8 mouse cellular contexts compared by ENCODE assay signal in genomic region chr9:60744171-60744969, GRCm38 (mm10). TPM values are rescaled to one million over a fixed set of nuclear protein-coding genes. Genes with fewer than 3 reads are reported as not detected.
A peak's percentile ranks its signal among the peaks of the same experiment; 100 is the strongest.
DNase-seq lines count a peak whose midpoint lies in the region; ATAC-seq and TF ChIP-seq lines count a peak whose summit lies in the region.

No protein-coding gene starts in this region.

- peak; percentile 78 for ATAC-seq in granulocyte monocyte progenitor cell, adult 5-6 weeks (replicated peaks; ENCODE audit: poor library complexity, severe bottlenecking)
- no peak for ATAC-seq in monocyte, adult 5-6 weeks (replicated peaks; ENCODE audit: insufficient number of reproducible peaks, low FRiP score, low TSS enrichment, poor library complexity, severe bottlenecking)

- H3K36me3 ChIP-seq in spleen, adult 2 months (ENCODE audit: control insufficient read depth, insufficient read depth, low read length) = no peaks in the 10 kb centered on the region

- H3K4me3 ChIP-seq in spleen, adult 2 months (ENCODE audit: extremely low read depth, insufficient read depth, insufficient read length) = no peak overlapping the region

- DNase-seq in spleen, adult 2 months (ENCODE audit: low read depth in 1 of 2, low spot score in 2 of 2) = peak in 1 of 2 experiments; percentile 17
- DNase-seq in spleen, adult 12 weeks (ENCODE audit: low spot score) = no peak
- DNase-seq in adrenal gland, adult (ENCODE audit: inconsistent age in 2 of 2, low spot score in 1 of 2) = peak; percentile 49 to 80
- peak; percentile 66 to 75 for DNase-seq in cerebellum, postnatal 36 days
- DNase-seq in left cerebral cortex, postnatal 10 days (ENCODE audit: extremely low spot score in 1 of 2, low spot score in 2 of 2) = peak; percentile 50 to 54
- peak; percentile 45 for DNase-seq in naive thymus-derived CD4-positive, alpha-beta T cell, adult 2 months (ENCODE audit: low read depth)

- H3K4me1 ChIP-seq in spleen, adult 2 months (ENCODE audit: control insufficient read depth, insufficient read depth, insufficient read length) = no peaks in the 10 kb centered on the region

- H3K27ac ChIP-seq in spleen, adult 2 months (ENCODE audit: insufficient read depth, low read length) = no peak overlapping the region

- TF ChIP-seq CTCF in spleen, adult 2 months (IDR thresholded peaks at IDR 0.05; ENCODE audit: extremely low read depth, insufficient read depth, insufficient read length, insufficient replicate concordance) = peak; percentile 60; the same call in 1 of the 2 replicates

- TF ChIP-seq POLR2A in spleen, adult 2 months (IDR thresholded peaks at IDR 0.05; ENCODE audit: low read depth, low read length) = no peak

- 34% methylated on average over 18 of the region's 18 CpGs for WGBS in spleen, adult 2 months

- H3K27me3 ChIP-seq in spleen, adult 2 months (ENCODE audit: control insufficient read depth, insufficient read depth, low read length) = no peaks in the 10 kb centered on the region

- intact Hi-C loops in left cerebral cortex, postnatal 10 days (cut with DNase I) = loop anchor here (10.0 kb wide), 2 partner anchors 140 to 500 kb away; no protein-coding TSS in a partner anchor

RNA-seq across cellular contexts. Expression of gene Larp6, which starts 31.6 kb away (rescaled TPM):
- polyA plus RNA-seq in spleen, adult 2 months (2012; rRNA removed) = 1.3 and 1.5 TPM in 2 replicates
- not detected in 2 replicates for total RNA-seq in granulocyte monocyte progenitor cell, adult 5-6 weeks (2014; fragmentation: Nextera tagmentation)
- not detected in 2 replicates for total RNA-seq in granulocyte monocyte progenitor cell, adult 5-6 weeks (2017)
- total RNA-seq in left cerebral cortex, postnatal 10 days (2021) = 10 to 100 TPM; 32.2 to 34.1 TPM
- not detected in 3 replicates for total RNA-seq in monocyte, adult 5-6 weeks (2017)

RNA-seq across cellular contexts. Expression of gene Uaca, which starts 50.0 kb away (rescaled TPM):
- 0.80 and 1.0 TPM in 2 replicates for polyA plus RNA-seq in spleen, adult 2 months (2012; rRNA removed)
- total RNA-seq in granulocyte monocyte progenitor cell, adult 5-6 weeks (2014; fragmentation: Nextera tagmentation) = 0.79 and 1.2 TPM in 2 replicates
- 2.1 and 2.2 TPM in 2 replicates for total RNA-seq in granulocyte monocyte progenitor cell, adult 5-6 weeks (2017)
- total RNA-seq in left cerebral cortex, postnatal 10 days (2021) = 10 to 100 TPM in 1 of 2 experiments, 1 to 10 TPM in 1; 10.0 to 12.3 TPM
- 0.43 TPM in 1 of 3 replicates, not detected in the others for total RNA-seq in monocyte, adult 5-6 weeks (2017)

RNA-seq across cellular contexts. Expression of gene Lrrc49, which starts 56.4 kb away (rescaled TPM):
- polyA plus RNA-seq in spleen, adult 2 months (2012; rRNA removed) = 0.42 and 0.65 TPM in 2 replicates
- 3.4 and 4.1 TPM in 2 replicates for total RNA-seq in granulocyte monocyte progenitor cell, adult 5-6 weeks (2014; fragmentation: Nextera tagmentation)
- total RNA-seq in granulocyte monocyte progenitor cell, adult 5-6 weeks (2017) = 6.1 and 12.0 TPM in 2 replicates
- 10 to 100 TPM; 71.6 to 71.7 TPM for total RNA-seq in left cerebral cortex, postnatal 10 days (2021)
- 0.85 to 2.6 TPM (median 0.86 TPM) in 3 replicates for total RNA-seq in monocyte, adult 5-6 weeks (2017)

Comparison
In these comparisons a context has a peak if more than half of its experiments do, and no peak if none do; other contexts are left out.
1. RNA of gene Larp6, which starts 31.6 kb away (total RNA-seq): 32.2 to 34.1 TPM in left cerebral cortex, postnatal 10 days; not detected in granulocyte monocyte progenitor cell, adult 5-6 weeks and not detected in monocyte, adult 5-6 weeks; every median in the first group is over 10 times any median in the second.
2. RNA of gene Lrrc49, which starts 56.4 kb away (total RNA-seq): 71.6 to 71.7 TPM in left cerebral cortex, postnatal 10 days; 3.4 to 12.0 TPM in granulocyte monocyte progenitor cell, adult 5-6 weeks and 0.85 to 2.6 TPM in monocyte, adult 5-6 weeks; every median in the first group is over 4 times any median in the second.